Mouse (Mus musculus) lung, embryonic 16.5 days (tissue): Measurements from ENCODE around the gene E130308A19Rik. TPM values are rescaled to one million over a fixed set of nuclear protein-coding genes. Genes with fewer than 3 reads are reported as not detected.

Experiments used
- ATAC-seq: fragments of 200-750 bp; cut with Nextera tagmentation; 2 replicates; pipeline ENCODE4 v1.8.0; 2017; ENCODE audit warnings: low read depth, mild to moderate bottlenecking, moderate library complexity
- H3K27ac ChIP-seq: fragments of 300-500 bp; sonication (generic); 2 replicates; pipeline ENCODE4 v1.5.1; 2014; ENCODE audit warnings: mild to moderate bottlenecking, control low read depth, low read length
- H3K27me3 ChIP-seq: fragments of 300-500 bp; sonication (generic); 2 replicates; pipeline ENCODE4 v1.6.1; 2014; ENCODE audit warnings: low read depth, low read length, mixed read lengths; ENCODE audit not compliant: control insufficient read depth, insufficient read depth
- H3K36me3 ChIP-seq: fragments of 300-500 bp; sonication (generic); 2 replicates; pipeline ENCODE4 v1.6.1; 2014; ENCODE audit warnings: low read length; ENCODE audit not compliant: control insufficient read depth, insufficient read depth
- H3K4me1 ChIP-seq: fragments of 300-500 bp; sonication (generic); replicated peaks from 2 replicates; pipeline ENCODE4 v1.6.1; 2014; ENCODE audit warnings: low read length, mixed read lengths; ENCODE audit not compliant: control insufficient read depth, insufficient read depth
- H3K4me2 ChIP-seq: fragments of 300-500 bp; sonication (generic); 2 replicates; pipeline ENCODE4 v1.6.1; 2014; ENCODE audit warnings: low read depth, low read length, control low read depth
- H3K4me3 ChIP-seq: fragments of 300-500 bp; sonication (generic); 2 replicates; pipeline ENCODE4 v1.5.1; 2014; ENCODE audit warnings: mild to moderate bottlenecking, low read length, control low read depth
- H3K9ac ChIP-seq: fragments of 300-500 bp; sonication (generic); 2 replicates; pipeline ENCODE4 v1.6.1; 2014; ENCODE audit warnings: low read length, control low read depth
- H3K9me3 ChIP-seq: fragments of 300-500 bp; sonication (generic); 2 replicates; pipeline ENCODE4 v1.6.1; 2016; ENCODE audit warnings: low read length; ENCODE audit not compliant: control insufficient read depth
- WGBS: fragments of 180-500 bp; shearing (Covaris S2); extraction: QIAGEN DNeasy Blood & Tissue Kit; methylation state at CpG from one replicate; pipeline ENCODE4 v1.1.7; 2014; 5-methylcytosine and 5-hydroxymethylcytosine counted together
- polyA plus RNA-seq: library from polyadenylated mRNA; unstranded; fragments of >200 nt; fragmentation: Nextera tagmentation; extraction: Ambion mirVana; gene quantifications from 2 replicates; pipeline ENCODE4 v1.2.1, GENCODE M21; 2015

The E130308A19Rik gene
- polyA plus RNA-seq, 1 experiment from 2014 or later = 21.1 TPM

- Histone ChIP-seq H3K27ac (no peak overlapping the region), H3K4me1 (no peaks in the 10 kb centered on the region), H3K9me3 (no peaks in the 10 kb centered on the region), H3K27me3 (no peaks in the 10 kb centered on the region), H3K4me2 (no peak overlapping the region), H3K9ac (no peak overlapping the region), H3K36me3 (no peaks in the 10 kb centered on the region), H3K4me3 (no peak overlapping the region)
- no peak for ATAC-seq
- WGBS = 93% methylated on average over 12 of the region's 12 CpGs
These were observed 100.5 kb downstream of the E130308A19Rik start for GRCm38 (mm10) chr4:59726501-59726900.

GRCm38 (mm10) chr4:59727187-59727877 is 101.3 kb downstream of the E130308A19Rik start:
- ATAC-seq = no peak
- H3K4me1 ChIP-seq = no peaks in the 10 kb centered on the region
- WGBS = 67% methylated on average over 5 of the region's 5 CpGs
- no peaks in the 10 kb centered on the region for H3K9me3 ChIP-seq
- H3K4me2 ChIP-seq = no peak overlapping the region
- H3K4me3 ChIP-seq = no peak overlapping the region
- H3K9ac ChIP-seq = no peak overlapping the region
- no peak overlapping the region for H3K27ac ChIP-seq
- no peaks in the 10 kb centered on the region for H3K27me3 ChIP-seq
- no peaks in the 10 kb centered on the region for H3K36me3 ChIP-seq

GRCm38 (mm10) chr4:59727878-59728261 is 101.9 kb downstream of the E130308A19Rik start:
- Histone ChIP-seq H3K9ac (no peak overlapping the region), H3K27me3 (no peaks in the 10 kb centered on the region), H3K36me3 (no peaks in the 10 kb centered on the region), H3K27ac (no peak overlapping the region), H3K4me2 (no peak overlapping the region), H3K9me3 (no peaks in the 10 kb centered on the region), H3K4me1 (no peaks in the 10 kb centered on the region), H3K4me3 (no peak overlapping the region)
- WGBS = 74% methylated on average over 9 of the region's 9 CpGs
- ATAC-seq = no peak

GRCm38 (mm10) chr4:59728839-59729238 is 102.8 kb downstream of the E130308A19Rik start:
- Histone ChIP-seq H3K4me1 (no peaks in the 10 kb centered on the region), H3K9ac (no peak overlapping the region), H3K4me2 (no peak overlapping the region), H3K27me3 (no peaks in the 10 kb centered on the region), H3K27ac (no peak overlapping the region), H3K36me3 (no peaks in the 10 kb centered on the region), H3K9me3 (no peaks in the 10 kb centered on the region), H3K4me3 (no peak overlapping the region)
- no peak for ATAC-seq
- 75% methylated on average over 2 of the region's 2 CpGs for WGBS

- Histone ChIP-seq H3K4me2 (no peak overlapping the region), H3K36me3 (no peaks in the 10 kb centered on the region), H3K9me3 (no peaks in the 10 kb centered on the region), H3K4me3 (no peak overlapping the region), H3K9ac (no peak overlapping the region), H3K4me1 (no peaks in the 10 kb centered on the region), H3K27me3 (no peaks in the 10 kb centered on the region), H3K27ac (no peak overlapping the region)
- 83% methylated on average over 7 of the region's 7 CpGs for WGBS
- no peak for ATAC-seq
These were observed 105.5 kb downstream of the E130308A19Rik start for GRCm38 (mm10) chr4:59731544-59731943.

- 97% methylated on average over 4 of the region's 4 CpGs for WGBS
- H3K4me3 ChIP-seq = no peak overlapping the region
- ATAC-seq = no peak
- H3K9me3 ChIP-seq = no peaks in the 10 kb centered on the region
- H3K4me2 ChIP-seq = no peak overlapping the region
- no peaks in the 10 kb centered on the region for H3K4me1 ChIP-seq
- H3K9ac ChIP-seq = no peak overlapping the region
- no peak overlapping the region for H3K27ac ChIP-seq
- H3K27me3 ChIP-seq = no peaks in the 10 kb centered on the region
- no peaks in the 10 kb centered on the region; the same call in 1 of the 2 replicates for H3K36me3 ChIP-seq
These were observed 113.3 kb downstream of the E130308A19Rik start for GRCm38 (mm10) chr4:59739321-59739720.

- Histone ChIP-seq H3K9me3 (no peaks in the 10 kb centered on the region), H3K4me3 (no peak overlapping the region), H3K4me1 (no peaks in the 10 kb centered on the region), H3K27me3 (no peaks in the 10 kb centered on the region), H3K9ac (no peak overlapping the region), H3K4me2 (no peak overlapping the region), H3K36me3 (no peaks in the 10 kb centered on the region; the same call in 1 of the 2 replicates), H3K27ac (no peak overlapping the region)
- peak; percentile 66; the same call in 1 of the 2 replicates for ATAC-seq
- 34% methylated on average over 2 of the region's 2 CpGs for WGBS
These were observed 113.9 kb downstream of the E130308A19Rik start for GRCm38 (mm10) chr4:59739882-59740281.

- Histone ChIP-seq H3K27ac (no peak overlapping the region), H3K36me3 (no peaks in the 10 kb centered on the region), H3K9ac (no peak overlapping the region), H3K27me3 (no peaks in the 10 kb centered on the region), H3K4me3 (no peak overlapping the region), H3K4me2 (no peak overlapping the region), H3K9me3 (no peaks in the 10 kb centered on the region), H3K4me1 (peaks cover 16% of the 10 kb centered on the region)
- peak; percentile 57 for ATAC-seq
- 34% methylated on average over 13 of the region's 13 CpGs for whole genome bisulfite sequencing
These were observed 127.6 kb downstream of the E130308A19Rik start for GRCm38 (mm10) chr4:59753491-59754140.

- Histone ChIP-seq H3K9me3 (no peaks in the 10 kb centered on the region), H3K27me3 (no peaks in the 10 kb centered on the region), H3K4me3 (no peak overlapping the region), H3K4me1 (peaks cover 30% of the 10 kb centered on the region), H3K4me2 (no peak overlapping the region), H3K9ac (no peak overlapping the region), H3K27ac (peak overlapping the region; percentile 38; the same call in 1 of the 2 replicates), H3K36me3 (no peaks in the 10 kb centered on the region)
- WGBS = 49% methylated on average over 9 of the region's 9 CpGs
- peak; percentile 75 for ATAC-seq
These were observed 130.5 kb downstream of the E130308A19Rik start for GRCm38 (mm10) chr4:59756332-59757082.
